Mouse (Mus musculus) embryo, embryonic 11 days (tissue): ENCODE measurements at regions not wholly inside any gene's neighbourhood (a gene's known extent, or its start where the extent isn't known, plus 50 kb on each side); places are given as distances from the start of the nearest gene placed in this dataset.
A peak's percentile ranks its signal among the peaks of the same experiment; 100 is the strongest.

Experiments
- DNase-seq: peaks from one replicate; pipeline ENCODE4 v3.0.0-alpha.2; 2015

- DNase-seq: no peak
Measured at GRCm38 (mm10) chr1:177569572-177569971, 127.4 kb downstream of the Zbtb18 start.

- no peak for DNase-seq
Measured at GRCm38 (mm10) chr1:177573017-177573725, 131.0 kb downstream of the Zbtb18 start.

- no peak for DNase-seq
Measured at GRCm38 (mm10) chr1:177573781-177574180, 131.6 kb downstream of the Zbtb18 start.

- no peak for DNase-seq
Measured at GRCm38 (mm10) chr1:177574312-177574711, 132.2 kb downstream of the Zbtb18 start.

GRCm38 (mm10) chr1:177584302-177584886 is 142.2 kb downstream of the Zbtb18 start:
- peak; percentile 30 for DNase-seq

- DNase-seq: no peak
Measured at GRCm38 (mm10) chr1:177585320-177585719, 143.2 kb downstream of the Zbtb18 start.

GRCm38 (mm10) chr1:177589034-177589433 is 140.6 kb upstream of the 1700016C15Rik start:
- no peak for DNase-seq

- DNase-seq: no peak
Measured at GRCm38 (mm10) chr1:177589656-177590055, 140.0 kb upstream of the 1700016C15Rik start.

GRCm38 (mm10) chr1:177591742-177592141 is 137.9 kb upstream of the 1700016C15Rik start:
- DNase-seq: no peak

- DNase-seq: no peak
Measured at GRCm38 (mm10) chr1:177592337-177592736, 137.3 kb upstream of the 1700016C15Rik start.

GRCm38 (mm10) chr1:177594341-177594740 is 135.3 kb upstream of the 1700016C15Rik start:
- DNase-seq: no peak

- no peak for DNase-seq
Measured at GRCm38 (mm10) chr1:177595326-177595914, 134.2 kb upstream of the 1700016C15Rik start.

- no peak for DNase-seq
Measured at GRCm38 (mm10) chr1:177597036-177597435, 132.6 kb upstream of the 1700016C15Rik start.

- peak; percentile 56 for DNase-seq
Measured at GRCm38 (mm10) chr1:177605353-177605969, 124.2 kb upstream of the 1700016C15Rik start.

GRCm38 (mm10) chr1:177607565-177607964 is 122.0 kb upstream of the 1700016C15Rik start:
- DNase-seq: no peak

GRCm38 (mm10) chr1:177608551-177609020 is 121.0 kb upstream of the 1700016C15Rik start:
- DNase-seq: no peak

- DNase-seq: no peak
Measured at GRCm38 (mm10) chr1:177609226-177609625, 120.4 kb upstream of the 1700016C15Rik start.

GRCm38 (mm10) chr1:177609683-177610082 is 119.9 kb upstream of the 1700016C15Rik start:
- no peak for DNase-seq

- no peak for DNase-seq
Measured at GRCm38 (mm10) chr1:177610156-177610555, 119.5 kb upstream of the 1700016C15Rik start.

- no peak for DNase-seq
Measured at GRCm38 (mm10) chr1:177612546-177612945, 117.1 kb upstream of the 1700016C15Rik start.

- no peak for DNase-seq
Measured at GRCm38 (mm10) chr1:177615609-177616008, 114.0 kb upstream of the 1700016C15Rik start.

- no peak for DNase-seq
Measured at GRCm38 (mm10) chr1:177616335-177617239, 113.0 kb upstream of the 1700016C15Rik start.
